Mouse (Mus musculus) midbrain, postnatal 0 days (tissue): ENCODE data around the gene Stxbp4. TPM values are rescaled to one million over a fixed set of nuclear protein-coding genes. Genes with fewer than 3 reads are reported as not detected.

Experiments
- ATAC-seq: fragments of 200-750 bp; cut with Nextera tagmentation; 2 replicates; pipeline ENCODE4 v1.8.0; 2017; ENCODE audit warnings: moderate number of reproducible peaks, mild to moderate bottlenecking, moderate TSS enrichment, moderate library complexity; ENCODE audit not compliant: low FRiP score
- DNase-seq: peaks from one replicate; pipeline ENCODE4 v3.0.0-alpha.2; 2015; ENCODE audit warnings: low spot score
- H3K27ac ChIP-seq: fragments of 300-500 bp; sonication (generic); 2 replicates; pipeline ENCODE4 v1.5.1; 2014; ENCODE audit warnings: low read depth, mild to moderate bottlenecking, low read length, mixed read lengths
- H3K27me3 ChIP-seq: fragments of 300-500 bp; sonication (generic); 2 replicates; pipeline ENCODE4 v1.6.1; 2014; ENCODE audit warnings: low read length, control low read depth, mixed read lengths; ENCODE audit not compliant: insufficient read depth
- H3K36me3 ChIP-seq: fragments of 300-500 bp; sonication (generic); 2 replicates; pipeline ENCODE4 v1.6.1; 2014; ENCODE audit warnings: low read length, control low read depth, mixed read lengths; ENCODE audit not compliant: insufficient read depth
- H3K4me1 ChIP-seq: fragments of 300-500 bp; sonication (generic); 2 replicates; pipeline ENCODE4 v1.6.1; 2014; ENCODE audit warnings: mild to moderate bottlenecking, control low read depth, antibody characterized with exemption, low read length, mixed read lengths; ENCODE audit not compliant: insufficient read depth
- H3K4me2 ChIP-seq: fragments of 300-500 bp; sonication (generic); 2 replicates; pipeline ENCODE4 v1.6.1; 2014; ENCODE audit warnings: low read depth, mild to moderate bottlenecking, low read length, mixed read lengths; ENCODE audit not compliant: poor library complexity, severe bottlenecking
- H3K4me3 ChIP-seq: fragments of 300-500 bp; sonication (generic); 2 replicates; pipeline ENCODE4 v1.5.1; 2014; ENCODE audit warnings: low read depth, mild to moderate bottlenecking, low read length, moderate library complexity
- H3K9ac ChIP-seq: fragments of 300-500 bp; sonication (generic); replicated peaks from 2 replicates; pipeline ENCODE4 v1.6.1; 2014; ENCODE audit warnings: mild to moderate bottlenecking, low read length, moderate library complexity, mixed read lengths; ENCODE audit not compliant: poor library complexity, severe bottlenecking
- H3K9me3 ChIP-seq: fragments of 300-500 bp; sonication (generic); 2 replicates; pipeline ENCODE4 v1.6.1; 2016; ENCODE audit warnings: low read length, control low read depth
- CTCF ChIP-seq: IDR thresholded peaks from 2 replicates; pipeline ENCODE4 v1.5.1; 2016; ENCODE audit warnings: antibody characterized with exemption, mild to moderate bottlenecking
- WGBS: fragments of 180-500 bp; shearing (Covaris S2); extraction: QIAGEN DNeasy Blood & Tissue Kit; methylation state at CpG from one replicate; pipeline ENCODE4 v1.1.7; 2014; 5-methylcytosine and 5-hydroxymethylcytosine counted together
- polyA plus RNA-seq: library from polyadenylated mRNA; unstranded; fragments of >200 nt; fragmentation: Nextera tagmentation; extraction: Ambion mirVana; gene quantifications from 2 replicates; pipeline ENCODE4 v1.2.1, GENCODE M21; 2015
- total RNA-seq: library from RNA; depleted of rRNA; stranded (reverse); fragments of >200 nt; gene quantifications from 2 replicates; pipeline ENCODE4 v1.2.3, GENCODE M21; 2014

Stxbp4 gene
- total and polyA plus RNA-seq, 2 experiments from 2014 or later, result 9.2 to 11.2 TPM

DNA sequence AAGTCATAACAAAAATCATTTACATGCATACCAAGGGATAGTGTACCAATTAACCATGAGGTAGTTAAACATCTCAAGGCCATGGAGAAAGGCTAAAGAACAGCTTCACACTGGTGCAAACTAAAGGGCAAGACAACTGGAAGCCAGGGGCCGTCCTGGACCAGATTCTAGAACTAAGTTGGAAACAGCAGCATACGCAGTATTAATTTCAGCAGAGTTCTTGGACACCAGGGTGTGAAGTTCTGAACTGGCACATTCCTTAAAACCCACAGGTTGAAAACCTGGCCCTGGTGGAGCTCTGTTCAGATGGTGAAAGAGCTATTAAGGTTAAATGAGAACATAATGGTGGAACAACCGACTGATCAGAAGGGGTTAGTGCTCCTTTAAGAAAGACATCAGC lies 3.2 kb downstream of the Stxbp4 start:
- H3K4me2 ChIP-seq, result no peak overlapping the region
- no peak overlapping the region for H3K4me3 ChIP-seq
- TF ChIP-seq CTCF, result no peak
- DNase-seq, result no peak
- 0 out of 2 replicates have a peak, but pooled peaks cover 2% of the 10 kb centered on the region for H3K4me1 ChIP-seq
- ATAC-seq, result no peak
- H3K9ac ChIP-seq, result no peak overlapping the region
- no peaks in the 10 kb centered on the region for H3K27me3 ChIP-seq
- 85% methylated on average over 3 of the region's 3 CpGs for WGBS
- no peaks in the 10 kb centered on the region for H3K36me3 ChIP-seq
- no peak overlapping the region for H3K27ac ChIP-seq
- H3K9me3 ChIP-seq, result no peaks in the 10 kb centered on the region

- no peak for DNase-seq
- WGBS, result 83% methylated on average over 2 of the region's 2 CpGs
- no peaks in the 10 kb centered on the region for H3K9me3 ChIP-seq
Measured at GRCm38 (mm10) chr11:90632480-90632879, 5.4 kb downstream of the Stxbp4 start.

GRCm38 (mm10) chr11:90627751-90628150 lies 10.1 kb downstream of the Stxbp4 start:
- WGBS, result 69% methylated on average over 1 of the region's 1 CpGs

More at GRCm38 (mm10) chr11:90632480-90632879, 5.4 kb downstream of the Stxbp4 start:
- no peak overlapping the region for H3K4me2 ChIP-seq
- no peak overlapping the region for H3K4me3 ChIP-seq
- H3K27me3 ChIP-seq, result no peaks in the 10 kb centered on the region
- no peak for TF ChIP-seq CTCF
- H3K36me3 ChIP-seq, result no peaks in the 10 kb centered on the region
- H3K27ac ChIP-seq, result no peak overlapping the region
- no peak for ATAC-seq
- H3K4me1 ChIP-seq, result no peaks in the 10 kb centered on the region
- H3K9ac ChIP-seq, result no peak overlapping the region

DNA sequence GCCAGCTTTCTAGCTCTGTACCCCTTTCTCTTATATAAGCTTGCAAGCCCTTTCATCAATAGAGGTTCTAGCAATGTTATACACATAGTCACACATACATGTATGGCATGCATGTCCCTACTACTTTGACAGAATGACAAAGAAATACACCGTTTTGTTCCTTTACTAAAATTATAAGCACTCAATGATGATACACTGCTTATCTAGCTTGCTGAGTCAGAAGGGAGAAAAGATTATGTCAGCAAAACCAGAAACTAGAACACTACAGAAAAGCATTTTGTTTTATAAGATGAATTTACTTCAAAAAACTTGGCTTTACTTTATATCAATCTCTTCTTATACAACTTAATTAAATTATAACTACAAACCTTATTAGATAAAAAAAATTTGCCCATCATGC lies 12.7 kb downstream of the Stxbp4 start:
- WGBS, result 87% methylated on average over 1 of the region's 1 CpGs
- ATAC-seq, result no peak
- H3K4me3 ChIP-seq, result no peak overlapping the region

More at GRCm38 (mm10) chr11:90627751-90628150, 10.1 kb downstream of the Stxbp4 start:
- no peaks in the 10 kb centered on the region for H3K27me3 ChIP-seq
- ATAC-seq, result no peak
- no peak overlapping the region for H3K9ac ChIP-seq
- no peak for TF ChIP-seq CTCF
- DNase-seq, result no peak
- no peaks in the 10 kb centered on the region for H3K4me1 ChIP-seq
- H3K4me3 ChIP-seq, result no peak overlapping the region
- no peak overlapping the region for H3K4me2 ChIP-seq
- no peaks in the 10 kb centered on the region for H3K36me3 ChIP-seq
- H3K9me3 ChIP-seq, result no peaks in the 10 kb centered on the region
- H3K27ac ChIP-seq, result no peak overlapping the region

DNA sequence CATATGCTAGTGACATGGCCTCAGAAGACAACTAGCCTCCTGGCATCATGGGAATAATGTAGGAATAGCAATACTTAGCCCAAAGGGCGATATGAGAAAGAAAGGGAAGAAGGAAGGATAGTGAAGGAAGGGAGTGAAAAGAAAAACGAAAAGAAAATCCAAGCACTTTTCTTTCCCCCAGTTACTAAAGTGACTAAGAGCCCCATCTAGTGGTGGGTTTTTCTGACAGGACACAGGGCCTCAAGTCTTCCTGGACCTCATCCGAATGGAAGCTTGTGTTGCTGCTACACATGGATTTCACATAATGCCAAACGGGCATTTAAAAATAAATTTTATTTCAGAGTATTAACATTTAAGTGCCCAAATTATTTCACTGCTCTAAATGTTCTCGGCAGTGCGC lies 14.4 kb downstream of the Stxbp4 start:
- no peak overlapping the region for H3K9ac ChIP-seq
- 56% methylated on average over 6 of the region's 6 CpGs for WGBS
- no peaks in the 10 kb centered on the region for H3K36me3 ChIP-seq
- H3K4me1 ChIP-seq, result no peaks in the 10 kb centered on the region
- no peak overlapping the region for H3K27ac ChIP-seq
- TF ChIP-seq CTCF, result peak; percentile 77
- no peak overlapping the region for H3K4me2 ChIP-seq
- no peak for ATAC-seq
- no peak overlapping the region for H3K4me3 ChIP-seq
- no peaks in the 10 kb centered on the region for H3K9me3 ChIP-seq
- DNase-seq, result peak; percentile 67
- no peaks in the 10 kb centered on the region for H3K27me3 ChIP-seq

More for the DNA sequence above, 12.7 kb downstream of the Stxbp4 start:
- TF ChIP-seq CTCF, result no peak
- no peak overlapping the region for H3K4me2 ChIP-seq
- no peak overlapping the region for H3K27ac ChIP-seq
- DNase-seq, result no peak
- H3K9ac ChIP-seq, result no peak overlapping the region
- H3K27me3 ChIP-seq, result no peaks in the 10 kb centered on the region
- no peaks in the 10 kb centered on the region for H3K36me3 ChIP-seq
- no peaks in the 10 kb centered on the region for H3K4me1 ChIP-seq
- no peaks in the 10 kb centered on the region for H3K9me3 ChIP-seq

DNA sequence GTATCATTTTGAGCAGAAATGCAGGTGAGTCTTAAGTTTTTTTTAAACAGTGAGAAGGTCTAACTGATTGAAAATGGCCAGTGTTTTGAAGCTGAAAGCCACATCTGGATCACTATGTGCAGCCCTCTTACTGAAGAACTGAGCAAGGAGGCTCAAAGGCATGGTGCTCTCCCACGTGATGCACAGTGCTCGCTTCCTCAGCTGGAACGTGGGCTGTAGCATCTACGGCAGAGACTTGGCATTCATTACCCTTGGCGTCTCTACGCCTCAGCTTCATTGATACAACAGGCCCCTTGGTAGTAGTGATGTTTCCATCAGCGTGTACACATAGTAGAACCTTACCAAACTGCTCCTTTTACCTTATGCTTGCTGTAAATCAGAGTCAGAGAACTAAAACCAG lies 15.4 kb downstream of the Stxbp4 start:
- no peaks in the 10 kb centered on the region for H3K27me3 ChIP-seq
- ATAC-seq (no peak), DNase-seq (no peak)
- no peak overlapping the region for H3K9ac ChIP-seq
- H3K27ac ChIP-seq, result no peak overlapping the region
- no peak overlapping the region for H3K4me2 ChIP-seq
- no peaks in the 10 kb centered on the region for H3K4me1 ChIP-seq
- no peak overlapping the region for H3K4me3 ChIP-seq
- H3K9me3 ChIP-seq, result no peaks in the 10 kb centered on the region
- H3K36me3 ChIP-seq, result no peaks in the 10 kb centered on the region
- WGBS, result 86% methylated on average over 7 of the region's 7 CpGs
- no peak for TF ChIP-seq CTCF
